Mouse (Mus musculus): Measurements from ENCODE around the gene Grip1. TPM values are rescaled to one million over a fixed set of nuclear protein-coding genes. Genes with fewer than 3 reads are reported as not detected.

Gene Grip1
- total RNA-seq, 1 experiment from 2014 or later = not detected

DNA sequence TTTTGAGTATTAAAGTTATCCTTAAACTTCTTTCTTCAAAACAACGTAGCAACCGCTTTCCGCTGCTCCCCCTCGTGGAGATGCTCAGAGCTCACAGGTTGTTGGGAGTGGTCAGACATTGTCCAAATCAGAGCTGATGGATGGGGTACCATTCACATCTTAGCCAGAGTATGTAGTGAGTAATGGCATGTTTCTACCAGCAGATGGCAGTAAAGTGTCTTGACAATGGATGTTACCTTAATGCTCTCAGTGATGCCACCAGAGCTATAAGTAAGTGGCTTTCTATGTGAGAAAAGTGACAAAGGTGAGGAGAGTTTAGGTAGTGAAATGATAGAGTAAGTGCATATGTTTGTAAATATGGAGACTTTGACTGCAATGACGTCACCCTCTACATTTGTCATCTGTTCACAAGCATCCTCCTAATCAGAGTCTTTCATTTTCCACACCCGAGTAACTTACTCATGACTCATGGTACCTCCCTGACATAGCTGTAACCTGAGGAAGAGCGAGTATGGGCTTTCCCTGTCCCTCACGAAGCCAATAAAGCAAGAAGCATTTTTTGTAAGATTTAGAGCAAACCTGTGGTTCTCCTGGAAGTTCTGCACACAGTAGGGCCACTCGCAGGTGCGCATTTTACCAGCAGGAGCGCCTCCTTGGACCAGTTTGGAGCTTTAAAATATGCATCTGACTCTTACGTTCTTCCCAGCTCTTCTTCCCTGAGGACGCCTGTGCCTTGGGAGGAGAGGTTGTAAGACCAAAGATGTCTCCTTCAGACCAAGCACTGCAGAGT is 350.2 kb downstream of the Grip1 start:
- ATAC-seq (ENCODE audit: extremely low read depth, insufficient number of reproducible peaks, low FRiP score, poor library complexity, severe bottlenecking) = no peak

DNA sequence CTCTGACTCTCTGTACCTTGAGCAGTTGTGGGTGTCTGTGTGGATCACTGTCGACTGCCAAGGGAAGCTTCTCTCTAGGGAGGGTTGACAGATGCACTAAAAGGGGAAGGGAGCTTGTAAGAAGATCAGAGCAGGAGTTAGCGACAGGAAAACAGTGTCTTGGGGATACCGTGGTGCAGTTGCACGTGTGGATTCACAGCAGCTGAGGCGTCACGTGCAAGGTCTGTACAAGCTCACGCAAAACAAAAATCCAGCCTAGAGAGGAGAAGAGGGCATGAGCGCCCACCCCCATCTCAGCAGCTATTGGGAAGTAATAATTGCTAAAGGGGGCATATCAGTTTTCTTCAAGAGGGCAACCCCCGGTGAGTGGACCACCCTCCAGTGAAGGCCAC is 350.8 kb downstream of the Grip1 start:
- no peak for ATAC-seq (ENCODE audit: extremely low read depth, insufficient number of reproducible peaks, low FRiP score, poor library complexity, severe bottlenecking)

DNA sequence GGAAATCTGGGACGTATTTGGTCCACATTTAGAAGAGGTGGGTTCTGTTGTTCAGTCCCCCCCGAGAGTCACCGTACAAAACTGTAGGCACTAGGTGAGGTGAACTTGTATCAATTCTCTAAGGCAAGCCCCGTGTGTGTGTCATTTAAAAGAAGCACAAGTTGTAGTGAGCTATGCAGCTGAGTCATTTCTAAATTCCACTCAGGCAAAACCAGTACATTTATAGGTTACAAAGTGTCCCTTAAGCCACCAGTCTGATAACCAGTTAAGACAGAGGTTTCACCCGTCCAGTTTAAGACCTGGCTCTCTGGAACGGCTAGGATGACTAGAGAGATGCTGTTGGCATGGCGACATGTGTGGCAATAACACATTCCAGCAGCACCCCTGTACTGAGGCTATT is 351.5 kb downstream of the Grip1 start:
- no peak for ATAC-seq (ENCODE audit: extremely low read depth, insufficient number of reproducible peaks, low FRiP score, poor library complexity, severe bottlenecking)

DNA sequence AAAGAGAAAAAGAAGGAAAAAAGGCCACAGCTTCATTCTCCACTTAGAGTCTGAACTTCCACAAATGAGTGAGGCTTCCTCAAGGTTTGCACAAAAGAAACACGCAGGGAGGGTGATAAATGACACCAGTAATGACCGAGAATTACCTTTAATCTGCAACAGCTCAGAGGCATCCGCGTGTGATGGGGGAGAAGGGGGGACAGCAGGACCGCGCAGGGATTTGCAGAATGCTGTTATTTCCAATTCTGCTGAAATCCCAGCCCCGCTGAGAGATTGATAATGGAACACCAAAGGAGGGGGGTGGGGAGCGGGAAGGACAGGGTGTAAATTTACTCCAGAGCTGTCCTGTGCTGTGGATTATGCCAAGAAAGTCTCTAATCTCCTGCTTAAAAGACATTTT is 352.5 kb downstream of the Grip1 start:
- no peak for ATAC-seq (ENCODE audit: extremely low read depth, insufficient number of reproducible peaks, low FRiP score, poor library complexity, severe bottlenecking)

DNA sequence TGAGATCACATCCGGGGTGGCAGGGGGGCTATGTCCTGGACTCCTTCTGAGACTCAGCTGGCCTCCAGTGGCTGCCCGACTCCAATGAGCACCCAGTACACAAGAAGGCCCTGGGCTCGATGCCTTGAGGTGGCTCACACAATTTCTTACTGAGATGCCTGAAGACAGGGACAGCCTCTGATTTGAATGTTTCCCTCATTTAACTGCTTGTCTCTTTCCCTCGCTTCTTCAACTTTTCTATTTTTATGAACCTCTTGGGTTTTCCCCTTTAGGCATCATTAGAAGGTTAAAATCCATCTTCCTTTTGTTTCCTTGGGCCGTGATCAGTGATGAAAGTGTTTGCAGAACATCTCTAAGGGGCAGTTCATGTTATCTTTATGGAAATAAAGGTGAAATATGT is 354.8 kb downstream of the Grip1 start:
- ATAC-seq (ENCODE audit: extremely low read depth, insufficient number of reproducible peaks, low FRiP score, poor library complexity, severe bottlenecking) = no peak

DNA sequence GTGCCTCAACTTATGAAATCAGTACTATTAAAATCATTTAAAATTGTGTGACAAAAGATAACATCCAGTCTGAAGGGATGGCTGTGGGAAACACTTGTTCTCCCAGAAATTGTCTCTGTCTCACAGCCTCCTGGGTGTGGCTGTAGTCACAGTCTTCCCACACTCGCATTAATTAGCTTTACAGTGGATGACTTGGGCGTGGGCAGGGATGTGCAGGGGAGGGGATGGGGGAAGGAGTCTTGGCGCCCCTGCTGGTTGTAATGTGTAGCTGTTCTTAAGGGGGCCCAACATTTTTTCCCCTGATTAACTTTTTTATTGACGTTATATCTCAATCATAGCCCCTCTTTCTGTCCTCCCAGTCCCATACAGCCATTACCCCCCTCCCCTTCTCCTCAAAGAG is 360.5 kb downstream of the Grip1 start:
- no peak for ATAC-seq (ENCODE audit: extremely low read depth, insufficient number of reproducible peaks, low FRiP score, poor library complexity, severe bottlenecking)

DNA sequence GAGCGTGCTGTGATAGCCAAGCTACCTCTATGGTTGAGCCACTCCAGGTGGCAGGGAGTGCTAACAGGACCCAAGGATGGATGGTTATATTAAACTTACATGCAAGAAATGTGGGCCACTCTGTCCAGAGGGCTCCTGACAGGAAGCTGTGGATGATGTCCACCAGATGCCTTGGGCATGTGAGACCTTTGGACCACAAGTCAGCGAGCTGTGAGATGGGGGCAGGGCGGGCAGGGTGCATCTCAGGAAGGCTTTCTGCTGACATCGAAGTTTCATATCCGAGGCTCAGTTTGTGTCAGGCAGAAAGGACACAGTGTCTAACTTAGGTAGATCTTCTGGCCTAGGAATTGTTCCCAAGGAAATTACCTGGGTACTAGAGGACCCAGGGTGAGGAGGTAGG is 362.4 kb downstream of the Grip1 start:
- ATAC-seq (ENCODE audit: extremely low read depth, insufficient number of reproducible peaks, low FRiP score, poor library complexity, severe bottlenecking) = no peak

DNA sequence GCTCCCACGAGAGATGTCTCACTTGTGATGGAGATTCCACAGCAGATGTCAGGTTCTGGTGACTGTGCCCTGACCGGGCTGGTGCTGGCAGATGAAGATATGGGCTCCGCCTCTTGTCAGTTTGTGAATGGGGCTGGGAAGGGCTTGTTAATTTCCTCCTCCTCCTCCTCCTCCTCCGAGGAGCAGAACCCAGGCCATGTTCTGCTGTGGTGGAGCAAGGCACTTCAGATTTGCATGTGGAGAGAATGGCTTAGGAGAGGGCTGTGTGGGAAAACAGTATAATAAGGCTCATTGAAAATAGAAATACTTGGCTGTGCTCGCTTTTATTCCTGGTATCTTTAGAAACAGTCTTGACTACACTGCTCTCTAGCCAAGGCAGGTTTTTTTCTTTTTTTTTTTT is 364.8 kb downstream of the Grip1 start:
- ATAC-seq (ENCODE audit: extremely low read depth, insufficient number of reproducible peaks, low FRiP score, poor library complexity, severe bottlenecking) = no peak

DNA sequence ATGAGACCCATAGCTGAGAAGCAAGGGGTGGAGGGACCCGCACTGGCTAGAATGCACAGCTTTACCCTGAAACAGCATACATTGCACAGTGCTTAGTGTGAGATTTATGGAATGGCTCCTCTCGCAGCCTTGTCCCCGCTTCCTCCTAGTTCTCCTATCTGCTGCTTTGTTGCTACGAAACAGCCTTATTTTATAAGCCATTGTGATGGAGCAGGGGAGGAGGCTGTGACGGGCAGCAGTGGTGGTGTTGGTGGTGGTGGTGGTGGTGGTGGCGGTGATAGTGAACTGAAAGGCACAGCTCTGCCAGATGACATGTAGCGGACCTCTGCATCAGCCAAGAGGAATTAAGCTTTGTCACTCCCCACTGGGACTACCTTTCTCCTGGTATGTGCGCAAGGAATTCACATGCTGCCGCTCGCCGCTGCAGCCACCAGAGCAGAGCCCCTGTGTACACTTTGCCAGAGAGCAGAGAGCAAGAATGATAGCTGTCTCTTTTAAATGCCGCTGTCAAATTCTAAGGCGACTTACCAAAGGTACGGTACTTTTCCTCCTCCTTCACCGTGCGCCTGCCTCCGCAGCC is 365.6 kb downstream of the Grip1 start:
- ATAC-seq (ENCODE audit: extremely low read depth, insufficient number of reproducible peaks, low FRiP score, poor library complexity, severe bottlenecking) = no peak

DNA sequence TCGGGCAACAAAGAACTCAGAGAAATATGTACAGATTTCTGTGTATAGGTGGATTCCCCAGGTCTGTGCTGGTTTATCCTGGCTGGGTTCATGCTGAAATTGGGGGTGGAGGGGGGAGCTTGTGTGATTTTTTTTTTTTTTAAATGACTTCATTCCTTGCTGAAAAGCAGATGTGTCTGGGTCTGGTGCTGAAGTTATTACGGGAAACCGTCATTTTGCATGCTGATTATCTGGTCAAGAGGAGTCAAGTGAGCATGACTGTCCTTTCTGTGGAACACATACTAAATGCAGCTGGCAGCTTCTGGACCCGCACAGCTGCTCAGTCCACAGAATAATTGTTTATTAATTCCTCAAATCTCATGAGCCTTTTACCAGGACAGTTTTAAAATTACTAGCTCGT is 366.1 kb downstream of the Grip1 start:
- ATAC-seq (ENCODE audit: extremely low read depth, insufficient number of reproducible peaks, low FRiP score, poor library complexity, severe bottlenecking) = no peak

DNA sequence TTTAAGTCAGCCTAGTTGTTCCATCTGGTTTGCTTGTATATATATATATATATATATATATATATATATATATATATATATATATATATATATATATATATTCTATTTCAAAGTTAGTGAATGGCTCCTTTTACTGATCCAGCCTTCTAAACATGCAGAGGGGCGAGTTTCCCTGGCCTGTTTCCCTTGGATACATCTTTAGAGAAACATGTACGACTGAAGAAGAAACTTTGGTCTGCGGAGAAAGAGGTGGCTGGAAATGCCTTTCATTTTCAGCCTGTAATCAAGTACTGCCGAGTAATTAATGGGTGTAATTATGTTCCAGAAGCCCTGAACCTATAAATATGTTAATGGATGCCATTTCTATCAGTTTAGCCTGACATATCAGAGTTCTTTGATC is 366.8 kb downstream of the Grip1 start:
- no peak for ATAC-seq (ENCODE audit: extremely low read depth, insufficient number of reproducible peaks, low FRiP score, poor library complexity, severe bottlenecking)

DNA sequence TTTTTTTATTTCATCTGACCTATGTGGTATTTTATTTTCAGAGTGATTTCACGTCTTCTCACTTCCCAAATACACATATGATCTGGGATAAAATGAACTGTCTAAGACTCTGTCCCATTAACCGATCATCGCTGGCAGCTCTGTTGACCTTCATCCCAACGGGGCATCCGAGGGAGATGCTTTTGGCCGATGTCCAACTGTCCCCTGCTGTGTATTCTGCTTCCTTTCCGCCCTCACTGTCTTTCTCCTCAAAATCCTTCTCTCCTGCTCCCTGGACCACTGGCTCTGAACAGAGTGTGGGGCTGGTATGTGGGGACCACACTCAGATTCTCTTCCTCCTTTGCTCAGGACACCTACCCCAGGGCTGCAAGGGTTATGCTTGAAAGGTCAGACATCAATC is 370.1 kb downstream of the Grip1 start:
- ATAC-seq (ENCODE audit: extremely low read depth, insufficient number of reproducible peaks, low FRiP score, poor library complexity, severe bottlenecking) = no peak

DNA sequence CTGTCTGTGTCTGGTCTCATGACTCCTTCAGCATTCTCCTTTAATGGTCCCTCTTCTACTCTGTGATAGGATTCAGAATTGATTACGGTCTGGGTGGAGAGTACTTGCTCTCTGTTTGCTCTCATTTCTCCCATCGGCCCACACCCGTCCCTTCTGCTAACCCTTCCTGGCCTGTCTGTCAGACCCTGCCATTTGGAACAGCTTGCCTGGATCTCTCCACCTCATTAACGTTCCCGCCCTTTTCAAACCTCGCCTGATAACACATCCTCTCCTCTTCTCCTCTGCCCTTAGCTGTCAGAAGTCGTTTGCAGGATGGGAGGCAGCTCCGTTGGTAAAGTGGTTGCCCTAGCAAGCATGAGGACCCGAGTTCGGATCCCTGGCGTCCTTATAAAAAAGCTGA is 370.9 kb downstream of the Grip1 start:
- no peak for ATAC-seq (ENCODE audit: extremely low read depth, insufficient number of reproducible peaks, low FRiP score, poor library complexity, severe bottlenecking)

DNA sequence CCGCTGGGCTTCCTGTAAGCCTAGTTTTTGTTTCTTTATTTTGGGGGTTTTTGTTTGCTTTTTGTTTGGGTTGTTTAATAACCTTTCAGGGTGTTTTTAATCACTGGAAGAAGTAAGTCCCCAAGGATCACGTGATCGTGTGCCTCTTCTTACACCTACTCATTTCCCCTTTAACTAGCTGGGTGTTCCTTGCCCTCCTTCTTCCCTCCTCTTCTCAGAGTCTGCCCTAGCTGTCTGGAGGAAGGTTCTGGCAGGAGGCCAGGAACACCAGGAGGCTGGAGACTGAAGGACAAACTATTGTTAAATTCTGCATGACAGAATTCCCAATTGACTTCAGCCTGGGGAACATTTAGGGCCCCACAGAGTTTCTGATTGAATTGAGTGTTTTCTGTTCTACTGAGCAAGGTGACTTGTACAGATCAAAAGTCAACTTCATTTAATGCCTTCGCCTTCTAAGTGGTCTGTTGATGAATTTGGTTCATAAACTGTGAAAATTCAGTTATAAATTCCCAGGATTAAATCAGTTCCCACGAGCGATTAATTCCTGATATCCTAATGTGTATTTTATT is 376.8 kb downstream of the Grip1 start:
- no peak for ATAC-seq (ENCODE audit: extremely low read depth, insufficient number of reproducible peaks, low FRiP score, poor library complexity, severe bottlenecking)

DNA sequence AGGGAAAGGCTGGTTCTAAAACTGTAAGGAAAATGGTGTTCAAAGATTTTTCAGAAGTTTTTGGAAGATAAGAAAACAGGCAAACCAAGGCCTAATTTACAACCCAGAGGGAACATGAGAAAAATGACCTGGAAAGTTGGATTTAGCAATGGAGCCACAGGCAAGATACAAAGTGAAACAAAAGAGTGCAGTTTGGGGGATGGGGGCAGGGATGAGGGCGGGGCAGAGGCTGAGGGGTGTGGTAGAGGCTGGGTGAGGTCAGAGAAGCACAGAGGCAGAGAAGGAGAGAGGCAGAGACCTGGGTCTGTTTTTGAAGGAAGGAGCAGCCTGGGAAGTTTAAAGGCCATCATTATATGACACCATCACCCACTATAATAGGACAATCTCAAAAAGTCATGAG is 377.5 kb downstream of the Grip1 start:
- no peak for ATAC-seq (ENCODE audit: extremely low read depth, insufficient number of reproducible peaks, low FRiP score, poor library complexity, severe bottlenecking)

DNA sequence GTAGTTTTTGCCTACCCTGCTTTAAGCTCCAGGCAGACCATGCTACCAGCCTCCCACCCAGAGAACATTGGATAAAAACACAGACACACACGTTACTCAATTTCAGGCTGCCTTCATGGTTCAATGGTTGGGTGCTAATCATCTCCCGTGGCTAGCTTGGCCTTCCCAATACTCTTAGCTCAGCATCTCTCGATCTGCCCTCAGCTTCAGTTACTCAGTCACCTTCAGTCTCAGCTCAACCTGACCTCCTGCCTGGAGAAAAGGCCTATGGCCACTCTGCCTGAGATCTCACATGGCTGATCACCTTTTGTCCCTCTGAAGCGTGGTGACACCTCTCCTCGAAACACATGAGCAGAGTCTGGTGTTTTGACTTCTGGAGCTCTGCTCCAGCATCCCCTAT is 379.7 kb downstream of the Grip1 start:
- ATAC-seq (ENCODE audit: extremely low read depth, insufficient number of reproducible peaks, low FRiP score, poor library complexity, severe bottlenecking) = no peak

DNA sequence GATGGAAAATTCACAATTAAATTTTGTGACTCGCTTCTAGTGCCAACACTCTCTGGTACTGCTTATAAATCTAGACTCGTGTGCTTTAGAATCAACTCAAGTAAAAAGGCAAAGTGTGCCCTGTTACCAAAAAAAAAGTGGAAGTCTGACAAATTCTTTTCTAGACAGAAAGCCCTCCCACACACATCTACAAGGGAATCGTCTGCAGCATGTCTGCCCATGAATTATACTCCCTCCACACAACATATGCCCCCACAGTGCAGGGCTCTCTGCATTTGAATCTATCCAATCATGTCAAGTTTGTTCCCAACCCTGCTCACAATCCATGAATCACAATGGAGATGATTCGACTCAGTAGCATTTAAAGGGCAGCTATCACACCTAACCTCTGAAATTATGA is 380.5 kb downstream of the Grip1 start:
- ATAC-seq (ENCODE audit: extremely low read depth, insufficient number of reproducible peaks, low FRiP score, poor library complexity, severe bottlenecking) = no peak

DNA sequence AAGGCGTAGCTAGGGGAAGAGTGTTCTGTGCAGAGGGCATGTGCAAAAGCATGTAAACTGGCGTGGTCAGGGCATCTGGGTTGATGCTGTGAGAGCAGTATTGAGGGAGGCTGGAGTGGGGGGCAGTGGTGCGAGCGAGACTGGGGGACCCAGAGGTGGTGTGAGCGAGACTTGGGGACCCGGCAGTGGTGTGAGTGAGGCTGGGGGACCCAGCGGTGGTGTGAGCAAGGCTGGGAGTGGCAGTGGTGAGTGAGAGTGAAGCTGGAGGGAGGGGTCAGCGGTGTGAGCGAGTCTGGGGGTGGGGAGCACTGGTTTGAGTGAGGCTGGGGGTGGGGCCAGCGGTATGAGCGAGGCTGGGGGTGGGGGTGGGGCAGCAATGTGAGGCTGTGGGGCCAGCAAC is 386.0 kb downstream of the Grip1 start:
- ATAC-seq (ENCODE audit: extremely low read depth, insufficient number of reproducible peaks, low FRiP score, poor library complexity, severe bottlenecking) = no peak

DNA sequence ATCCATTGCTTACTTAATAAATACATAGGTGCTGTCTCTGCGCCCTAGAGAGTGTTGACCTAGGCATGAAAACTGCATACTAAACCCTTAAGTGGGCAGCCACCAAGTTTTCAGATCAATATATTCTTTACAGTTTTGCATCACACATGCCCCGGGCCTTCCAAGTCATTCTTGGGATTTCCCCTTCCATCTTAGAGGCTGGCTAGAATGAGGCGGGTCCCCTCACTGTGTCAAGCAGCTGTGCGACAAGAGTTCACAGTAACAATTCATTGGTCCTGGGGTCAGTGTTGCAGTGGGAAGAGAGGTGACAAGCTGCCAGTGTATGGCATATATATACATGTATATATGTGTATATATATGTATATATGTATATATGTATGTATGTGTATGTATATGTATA is 388.4 kb downstream of the Grip1 start:
- ATAC-seq (ENCODE audit: extremely low read depth, insufficient number of reproducible peaks, low FRiP score, poor library complexity, severe bottlenecking) = no peak

DNA sequence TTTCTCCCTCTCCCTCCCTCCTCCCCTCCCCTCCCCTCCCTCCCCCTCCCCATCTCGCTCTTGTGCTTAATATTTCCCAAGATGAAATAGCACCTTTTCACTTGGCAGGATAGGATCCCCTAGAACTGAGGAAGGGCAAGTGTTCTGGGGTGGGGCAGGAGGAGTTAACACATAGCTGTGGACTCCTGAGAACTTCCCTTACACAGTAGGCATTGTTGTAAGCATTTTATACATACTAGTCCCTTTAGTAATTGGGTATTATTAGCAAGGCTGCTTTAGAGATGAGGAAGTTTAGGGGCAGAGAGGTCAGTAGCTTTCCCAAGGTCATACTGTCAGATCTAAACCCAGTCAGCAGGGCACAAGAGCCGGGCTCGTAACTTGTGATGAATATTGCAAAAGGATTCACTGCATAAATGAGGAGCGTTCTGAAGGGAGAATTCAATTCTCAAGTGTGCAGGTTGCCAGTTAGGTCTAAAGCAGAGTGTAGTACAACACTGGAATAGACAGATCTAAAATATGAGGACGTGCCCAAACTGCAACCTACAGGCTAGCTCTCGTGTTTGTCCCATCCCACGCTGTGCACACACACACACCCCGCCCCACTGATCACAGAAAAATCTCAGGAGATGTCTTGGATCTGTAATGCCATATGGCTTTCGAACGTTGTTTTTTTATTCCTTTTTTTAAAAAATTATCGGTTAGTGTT is 392.2 kb downstream of the Grip1 start:
- no peak for ATAC-seq (ENCODE audit: extremely low read depth, insufficient number of reproducible peaks, low FRiP score, poor library complexity, severe bottlenecking)
